Mouse (Mus musculus) heart, adult 18-20 months (tissue): ENCODE measurements around the gene Ppm1l. TPM values are rescaled to one million over a fixed set of nuclear protein-coding genes. Genes with fewer than 3 reads are reported as not detected.
A peak's percentile ranks its signal among the peaks of the same experiment; 100 is the strongest.

Experiments
- DNase-seq, 2 experiments: peaks; one replicate each; pipeline ENCODE4 v3.0.0; 2021 to 2022; ENCODE audit warnings: mixed read lengths in 1 of 2
- total RNA-seq, 2 experiments: library from RNA; stranded (reverse); gene quantifications; 2 replicates each; pipeline ENCODE4 v1.2.3; 2021

The Ppm1l gene
- total RNA-seq, 2 experiments from 2014 or later: 29.2 TPM

- peak in 1 of 2 experiments; percentile 23 for DNase-seq
Measured at GRCm38 (mm10) chr3:69490981-69491681, 174.5 kb downstream of the Ppm1l start.

GRCm38 (mm10) chr3:69494233-69495010, 177.8 kb downstream of the Ppm1l start:
- DNase-seq: no peak

- no peak for DNase-seq
Measured at GRCm38 (mm10) chr3:69497178-69497577, 180.5 kb downstream of the Ppm1l start.

DNA sequence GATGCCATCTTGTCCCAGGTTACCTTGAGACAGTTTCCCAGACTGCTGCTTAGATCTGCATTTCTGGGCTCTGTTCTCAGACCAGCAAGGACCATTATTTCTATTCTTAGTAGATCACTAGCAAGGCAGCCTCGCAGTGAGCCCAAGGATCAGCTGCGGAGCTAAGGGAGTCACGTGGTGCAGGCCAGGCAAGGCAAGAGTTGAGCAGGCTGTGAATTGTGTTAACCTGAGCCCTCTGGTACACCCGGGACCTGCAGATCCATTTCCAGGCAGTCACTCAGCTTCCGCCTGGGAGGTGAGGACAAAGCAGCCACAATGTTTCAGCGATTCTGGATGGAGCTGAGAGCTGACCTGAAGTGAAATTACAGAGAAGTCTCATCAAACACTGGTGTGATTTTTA, 185.3 kb downstream of the Ppm1l start:
- no peak for DNase-seq

DNA sequence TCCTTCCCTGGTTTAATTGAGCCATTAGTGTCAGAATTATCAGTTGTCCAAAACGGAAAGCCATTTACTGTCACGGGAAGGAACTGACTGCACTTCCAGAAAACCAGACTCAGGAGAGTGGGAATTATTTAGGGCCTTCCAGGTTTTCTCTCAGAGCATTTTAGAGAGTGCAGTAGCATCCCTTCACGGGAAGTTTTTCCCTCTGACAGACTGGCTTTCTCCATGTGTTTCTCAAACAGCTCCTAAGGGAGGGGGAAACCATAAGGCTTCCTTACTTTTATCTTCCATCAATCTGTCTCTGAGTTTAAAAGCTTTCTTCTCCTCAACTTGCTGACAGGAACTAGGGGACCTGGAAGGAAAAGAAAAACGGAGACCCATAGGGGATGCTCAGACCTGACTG, 185.9 kb downstream of the Ppm1l start:
- DNase-seq: no peak

GRCm38 (mm10) chr3:69505090-69505489, 188.4 kb downstream of the Ppm1l start:
- DNase-seq: no peak

- DNase-seq: no peak
Measured at GRCm38 (mm10) chr3:69506352-69506751, 189.7 kb downstream of the Ppm1l start.

DNA sequence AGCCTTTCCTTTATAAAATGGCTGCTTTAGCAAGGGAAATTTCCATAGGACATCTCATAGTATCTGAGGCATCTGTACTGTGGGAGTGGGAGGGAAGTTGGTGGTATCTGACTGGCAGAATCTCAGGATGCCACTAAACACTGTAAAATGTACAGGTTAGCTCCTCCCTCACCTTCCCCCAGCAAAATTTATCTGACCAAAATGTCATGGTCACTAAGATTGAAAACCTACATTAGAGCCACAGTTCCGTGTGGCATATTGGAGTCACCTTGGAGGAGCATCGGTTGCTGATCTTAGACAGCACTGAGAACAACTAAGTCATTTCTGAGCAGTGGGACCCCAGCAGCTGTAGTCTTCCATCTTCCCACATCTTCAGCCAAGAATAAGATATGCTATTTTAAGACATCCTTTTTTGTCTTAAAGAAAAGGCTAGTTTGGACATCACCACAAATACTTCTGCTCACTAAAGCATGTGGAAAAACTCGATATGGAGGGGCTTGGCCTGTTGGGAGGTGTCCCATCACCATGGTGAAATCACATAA, 192.8 kb downstream of the Ppm1l start:
- no peak for DNase-seq

GRCm38 (mm10) chr3:69511881-69512280, 195.2 kb downstream of the Ppm1l start:
- no peak for DNase-seq

GRCm38 (mm10) chr3:69512402-69512801, 195.7 kb downstream of the Ppm1l start:
- DNase-seq: no peak

GRCm38 (mm10) chr3:69515730-69516350, 199.2 kb downstream of the Ppm1l start:
- DNase-seq: no peak

GRCm38 (mm10) chr3:69519188-69519587, 202.5 kb downstream of the Ppm1l start:
- DNase-seq: no peak

- DNase-seq: no peak
Measured at GRCm38 (mm10) chr3:69519789-69520558, 203.3 kb downstream of the Ppm1l start.

GRCm38 (mm10) chr3:69522270-69522669, 205.6 kb downstream of the Ppm1l start:
- DNase-seq: no peak

DNA sequence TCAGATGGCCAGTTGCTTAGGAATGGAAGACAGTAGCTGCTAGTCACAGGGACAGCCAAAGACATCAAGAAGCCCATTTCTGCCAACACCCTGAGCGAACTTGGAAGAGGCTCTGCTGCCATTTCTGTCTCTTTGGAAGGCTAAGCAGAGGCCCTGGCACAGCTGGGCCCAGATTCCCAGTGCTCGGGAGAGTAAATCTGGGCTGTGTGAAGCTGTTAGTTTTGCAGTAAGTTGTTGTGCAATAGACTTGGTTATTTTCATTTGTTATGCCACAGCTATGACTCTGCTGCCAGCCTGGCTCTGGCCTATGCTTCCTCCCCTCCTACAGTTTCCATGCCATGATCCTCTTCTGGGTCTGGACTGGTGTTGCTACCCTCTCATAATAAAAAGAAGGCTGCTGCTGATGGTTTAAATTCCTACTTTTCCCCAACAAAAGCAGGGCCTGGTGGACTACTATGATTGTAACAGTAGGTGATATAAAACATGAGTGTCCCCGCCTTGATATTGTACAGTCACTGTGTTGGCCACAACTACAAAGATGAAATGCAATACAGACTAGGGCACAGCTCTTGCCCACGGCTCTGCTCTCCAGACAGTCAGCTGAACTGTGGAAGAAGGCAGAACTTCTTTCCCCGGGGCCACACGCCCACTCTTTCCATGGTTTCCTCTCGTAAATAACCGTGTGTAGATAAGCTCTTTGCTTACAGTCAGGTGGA, 207.9 kb downstream of the Ppm1l start:
- DNase-seq: peak in 1 of 2 experiments; percentile 37

DNA sequence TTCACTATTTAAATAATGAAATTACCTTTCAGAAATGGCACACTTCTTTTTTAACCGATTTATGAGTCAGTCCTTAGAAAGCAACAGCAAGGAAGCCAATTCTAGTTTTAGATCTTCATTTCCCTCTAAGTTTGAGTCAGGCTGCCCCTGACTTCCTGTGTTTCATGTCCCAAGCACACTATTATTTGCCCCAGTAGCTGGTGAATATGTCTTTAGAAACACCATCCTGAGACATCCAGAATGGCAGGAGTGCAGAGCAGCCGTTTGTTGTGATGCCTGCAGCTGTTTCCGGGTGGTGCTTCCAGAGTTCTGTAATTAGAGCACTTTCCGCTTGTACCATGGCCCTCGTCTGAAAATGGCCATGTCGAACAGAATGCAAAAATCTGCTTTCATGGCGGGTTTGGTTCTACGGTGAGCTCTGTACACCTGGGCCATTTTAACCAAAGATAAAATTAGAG, 208.4 kb downstream of the Ppm1l start:
- no peak for DNase-seq

GRCm38 (mm10) chr3:69527384-69527783, 210.7 kb downstream of the Ppm1l start:
- DNase-seq: no peak

GRCm38 (mm10) chr3:69529576-69529975, 212.9 kb downstream of the Ppm1l start:
- no peak for DNase-seq

DNA sequence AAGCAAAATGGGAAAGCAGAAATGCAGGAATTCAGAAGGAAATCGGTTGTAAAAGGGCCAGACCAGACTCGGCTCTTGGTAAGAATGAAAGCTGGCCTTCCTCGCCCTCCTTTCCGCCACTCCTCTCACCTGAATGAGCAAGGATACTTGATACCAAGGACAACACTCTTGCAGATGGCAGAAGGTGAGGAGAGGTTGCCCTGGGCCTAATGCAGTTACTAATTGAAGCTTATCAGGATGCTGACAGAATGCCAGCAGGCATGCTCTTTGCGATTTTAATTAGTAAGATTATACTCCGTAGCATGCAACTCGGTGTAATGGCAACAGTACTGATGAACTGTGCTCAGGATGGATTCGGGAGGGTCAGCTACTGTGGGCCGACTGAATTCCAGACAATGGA, 214.8 kb downstream of the Ppm1l start:
- no peak for DNase-seq

- DNase-seq: no peak
Measured at GRCm38 (mm10) chr3:69532687-69533086, 216.0 kb downstream of the Ppm1l start.

- no peak for DNase-seq
Measured at GRCm38 (mm10) chr3:69535486-69535885, 218.8 kb downstream of the Ppm1l start.
